Mouse (Mus musculus) liver, embryonic 11.5 days (tissue): ENCODE results near the gene 2010300C02Rik. TPM values are rescaled to one million over a fixed set of nuclear protein-coding genes. Genes with fewer than 3 reads are reported as not detected.
A peak's percentile ranks its signal among the peaks of the same experiment; 100 is the strongest.

Source experiments
- ATAC-seq: fragments of 200-750 bp; cut with Nextera tagmentation; replicated peaks from 2 replicates; pipeline ENCODE4 v1.8.0; 2017; ENCODE audit warnings: moderate number of reproducible peaks, mild to moderate bottlenecking, moderate TSS enrichment, moderate library complexity; ENCODE audit not compliant: low FRiP score
- DNase-seq: peaks from one replicate; pipeline ENCODE4 v3.0.0-alpha.2; 2017; ENCODE audit warnings: low spot score
- H3K27ac ChIP-seq: fragments of 300-500 bp; sonication (generic); 2 replicates; pipeline ENCODE4 v1.5.1; 2014; ENCODE audit warnings: mild to moderate bottlenecking, low read depth, low read length, control low read depth
- H3K27me3 ChIP-seq: fragments of 300-500 bp; sonication (generic); replicated peaks from 2 replicates; pipeline ENCODE4 v1.6.1; 2014; ENCODE audit warnings: low read length, mixed read lengths; ENCODE audit not compliant: control insufficient read depth, insufficient read depth
- H3K36me3 ChIP-seq: fragments of 300-500 bp; sonication (generic); 2 replicates; pipeline ENCODE4 v1.6.1; 2014; ENCODE audit warnings: mild to moderate bottlenecking, low read length, moderate library complexity, mixed read lengths; ENCODE audit not compliant: control insufficient read depth, insufficient read depth
- H3K4me1 ChIP-seq: fragments of 300-500 bp; sonication (generic); replicated peaks from 2 replicates; pipeline ENCODE4 v1.6.1; 2014; ENCODE audit warnings: low read length, mixed read lengths; ENCODE audit not compliant: control insufficient read depth, insufficient read depth
- H3K4me2 ChIP-seq: fragments of 300-500 bp; sonication (generic); 2 replicates; pipeline ENCODE4 v1.6.1; 2014; ENCODE audit warnings: mild to moderate bottlenecking, control low read depth, moderate library complexity
- H3K4me3 ChIP-seq: fragments of 300-500 bp; sonication (generic); 2 replicates; pipeline ENCODE4 v1.5.1; 2014; ENCODE audit warnings: low read depth, low read length, control low read depth
- H3K9ac ChIP-seq: fragments of 300-500 bp; sonication (generic); 2 replicates; pipeline ENCODE4 v1.6.1; 2014; ENCODE audit warnings: low read depth, low read length, control low read depth
- H3K9me3 ChIP-seq: fragments of 300-500 bp; sonication (generic); 2 replicates; pipeline ENCODE4 v1.6.1; 2016; ENCODE audit warnings: low read length, inconsistent platforms, mixed read lengths; ENCODE audit not compliant: control insufficient read depth
- WGBS: fragments of 180-500 bp; shearing (Covaris S2); extraction: QIAGEN DNeasy Blood & Tissue Kit; methylation state at CpG from one replicate; pipeline ENCODE4 v1.1.7; 2014; 5-methylcytosine and 5-hydroxymethylcytosine counted together
- polyA plus RNA-seq: library from polyadenylated mRNA; unstranded; fragments of >200 nt; fragmentation: Nextera tagmentation; extraction: Ambion mirVana; gene quantifications from 2 replicates; pipeline ENCODE4 v1.2.1, GENCODE M21; 2014

Gene 2010300C02Rik
- polyA plus RNA-seq, 1 experiment from 2014 or later, result 0.69 TPM

- Histone ChIP-seq H3K9me3 (no peaks in the 10 kb centered on the region), H3K4me3 (no peak overlapping the region), H3K4me1 (no peaks in the 10 kb centered on the region), H3K27me3 (no peaks in the 10 kb centered on the region), H3K4me2 (no peak overlapping the region), H3K9ac (no peak overlapping the region), H3K36me3 (no peaks in the 10 kb centered on the region), H3K27ac (no peak overlapping the region)
- DNase-seq, result no peak
- 79% methylated on average over 5 of the region's 5 CpGs for WGBS
- ATAC-seq, result no peak
Observed at GRCm38 (mm10) chr1:37687515-37687914, 32.4 kb downstream of the 2010300C02Rik start.

GRCm38 (mm10) chr1:37686953-37687441 is 32.9 kb downstream of the 2010300C02Rik start:
- H3K4me3 ChIP-seq, result no peak overlapping the region
- WGBS, result 79% methylated on average over 15 of the region's 15 CpGs

GRCm38 (mm10) chr1:37678327-37679123 is 41.4 kb downstream of the 2010300C02Rik start:
- no peak overlapping the region for H3K27ac ChIP-seq
- H3K9me3 ChIP-seq, result no peaks in the 10 kb centered on the region
- ATAC-seq (no peak), DNase-seq (peak; percentile 72)
- no peak overlapping the region for H3K9ac ChIP-seq
- no peak overlapping the region for H3K4me3 ChIP-seq
- WGBS, result 67% methylated on average over 9 of the region's 9 CpGs
- H3K36me3 ChIP-seq, result no peaks in the 10 kb centered on the region
- no peaks in the 10 kb centered on the region for H3K27me3 ChIP-seq
- H3K4me1 ChIP-seq, result no peaks in the 10 kb centered on the region
- H3K4me2 ChIP-seq, result no peak overlapping the region

More at GRCm38 (mm10) chr1:37686953-37687441, 32.9 kb downstream of the 2010300C02Rik start:
- no peak overlapping the region for H3K9ac ChIP-seq
- no peak overlapping the region for H3K27ac ChIP-seq
- H3K4me2 ChIP-seq, result no peak overlapping the region
- ATAC-seq, result no peak
- H3K9me3 ChIP-seq, result no peaks in the 10 kb centered on the region
- no peaks in the 10 kb centered on the region for H3K4me1 ChIP-seq
- no peak for DNase-seq
- H3K27me3 ChIP-seq, result no peaks in the 10 kb centered on the region
- no peaks in the 10 kb centered on the region for H3K36me3 ChIP-seq

- Histone ChIP-seq H3K4me2 (no peak overlapping the region), H3K4me3 (no peak overlapping the region), H3K9me3 (no peaks in the 10 kb centered on the region), H3K4me1 (no peaks in the 10 kb centered on the region), H3K9ac (no peak overlapping the region), H3K27ac (no peak overlapping the region), H3K27me3 (no peaks in the 10 kb centered on the region), H3K36me3 (no peaks in the 10 kb centered on the region)
- 73% methylated on average over 7 of the region's 7 CpGs for WGBS
- DNase-seq (no peak), ATAC-seq (no peak)
Observed at GRCm38 (mm10) chr1:37676967-37677512, 42.8 kb downstream of the 2010300C02Rik start.

- Histone ChIP-seq H3K9ac (no peak overlapping the region), H3K9me3 (no peaks in the 10 kb centered on the region), H3K4me3 (no peak overlapping the region), H3K4me2 (no peak overlapping the region), H3K36me3 (no peaks in the 10 kb centered on the region), H3K4me1 (no peaks in the 10 kb centered on the region), H3K27ac (no peak overlapping the region), H3K27me3 (no peaks in the 10 kb centered on the region)
- DNase-seq (no peak), ATAC-seq (no peak)
- 64% methylated on average over 6 of the region's 6 CpGs for WGBS
Observed at GRCm38 (mm10) chr1:37675444-37675843, 44.4 kb downstream of the 2010300C02Rik start.

GRCm38 (mm10) chr1:37674266-37674665 is 45.6 kb downstream of the 2010300C02Rik start:
- Histone ChIP-seq H3K27ac (no peak overlapping the region), H3K9ac (no peak overlapping the region), H3K4me1 (no peaks in the 10 kb centered on the region), H3K4me3 (no peak overlapping the region), H3K36me3 (no peaks in the 10 kb centered on the region), H3K4me2 (no peak overlapping the region), H3K9me3 (no peaks in the 10 kb centered on the region), H3K27me3 (no peaks in the 10 kb centered on the region)
- WGBS, result 85% methylated on average over 8 of the region's 8 CpGs
- ATAC-seq, result no peak
- DNase-seq, result no peak

GRCm38 (mm10) chr1:37671316-37671715 is 48.6 kb downstream of the 2010300C02Rik start:
- H3K4me2 ChIP-seq, result no peak overlapping the region
- no peak for ATAC-seq
- DNase-seq, result no peak
- no peaks in the 10 kb centered on the region for H3K9me3 ChIP-seq
- no peaks in the 10 kb centered on the region for H3K36me3 ChIP-seq
- no peak overlapping the region for H3K9ac ChIP-seq
- H3K4me3 ChIP-seq, result no peak overlapping the region
- 57% methylated on average over 4 of the region's 4 CpGs for WGBS
- H3K4me1 ChIP-seq, result no peaks in the 10 kb centered on the region
- H3K27ac ChIP-seq, result no peak overlapping the region
- H3K27me3 ChIP-seq, result no peaks in the 10 kb centered on the region

- Histone ChIP-seq H3K9me3 (no peaks in the 10 kb centered on the region), H3K4me2 (no peak overlapping the region), H3K27ac (no peak overlapping the region), H3K36me3 (no peaks in the 10 kb centered on the region), H3K4me1 (no peaks in the 10 kb centered on the region), H3K27me3 (no peaks in the 10 kb centered on the region), H3K4me3 (no peak overlapping the region), H3K9ac (no peak overlapping the region)
- 81% methylated on average over 6 of the region's 6 CpGs for WGBS
- DNase-seq (no peak), ATAC-seq (no peak)
Observed at GRCm38 (mm10) chr1:37667386-37667785, 52.5 kb downstream of the 2010300C02Rik start.

GRCm38 (mm10) chr1:37666587-37666986 is 53.3 kb downstream of the 2010300C02Rik start:
- H3K4me2 ChIP-seq, result no peak overlapping the region
- DNase-seq (no peak), ATAC-seq (no peak)
- no peaks in the 10 kb centered on the region for H3K27me3 ChIP-seq
- H3K9me3 ChIP-seq, result no peaks in the 10 kb centered on the region
- H3K27ac ChIP-seq, result no peak overlapping the region
- 69% methylated on average over 10 of the region's 10 CpGs for WGBS
- no peaks in the 10 kb centered on the region for H3K36me3 ChIP-seq
- H3K9ac ChIP-seq, result no peak overlapping the region
- no peak overlapping the region for H3K4me3 ChIP-seq
- H3K4me1 ChIP-seq, result no peaks in the 10 kb centered on the region
